Mouse (Mus musculus) cerebellum, adult 9-11 months (tissue): ENCODE data around the gene Lce1i.
"Not testable (repeated sequence)": the region's sequence is repeated elsewhere in the genome, so short reads cannot be mapped to it uniquely, and the experiment has no call there.

Source experiments
- DNase-seq: peaks from one replicate; pipeline ENCODE4 v3.0.0; 2022

Gene Lce1i

DNA sequence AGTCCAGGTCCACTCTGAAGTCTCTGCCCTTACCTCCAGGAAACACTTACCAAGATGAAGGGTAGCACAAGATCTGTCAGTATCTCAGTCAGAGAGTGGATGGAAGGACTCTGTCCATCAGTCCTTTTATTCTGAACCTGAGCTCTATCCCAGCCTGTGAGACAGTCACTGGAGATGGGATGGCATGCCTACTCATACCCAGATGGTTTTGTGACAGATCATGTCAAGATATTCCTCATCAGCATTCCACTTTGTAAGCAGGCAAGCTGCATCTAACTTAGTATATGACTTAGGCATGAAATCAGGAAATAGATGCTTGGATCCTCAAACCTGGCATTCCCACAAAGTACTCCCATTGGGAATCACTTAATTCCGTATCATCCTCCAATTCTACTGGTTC is at the start of gene Lce1i:
Lce1i (minus strand) TSS at position 101 of the 400 bp plus-strand sequence.
- DNase-seq = no peak

DNA sequence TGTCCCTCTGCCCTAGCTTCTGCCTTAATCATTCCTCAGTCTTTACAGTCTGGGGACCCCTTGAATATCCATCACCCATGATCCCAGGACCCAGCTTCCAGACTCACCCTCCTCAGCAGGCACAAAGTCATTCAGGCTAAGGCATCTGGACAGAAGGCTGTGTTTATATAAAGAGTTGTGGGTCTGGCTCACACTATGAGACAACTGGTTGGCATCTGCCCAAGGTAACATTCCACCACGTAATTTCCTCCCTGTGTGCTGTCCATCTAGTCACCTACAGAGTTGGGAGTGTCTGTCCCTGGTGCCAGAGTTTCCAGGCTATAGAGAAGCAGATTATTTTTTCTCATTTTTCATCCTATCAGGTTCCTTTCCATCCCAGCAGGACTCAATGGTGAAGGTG is 48.4 kb upstream of the Lce1i start, which contains the start of gene Kprp:
Kprp (minus strand) TSS at position 140 of the 400 bp plus-strand sequence.
- no peak for DNase-seq

DNA sequence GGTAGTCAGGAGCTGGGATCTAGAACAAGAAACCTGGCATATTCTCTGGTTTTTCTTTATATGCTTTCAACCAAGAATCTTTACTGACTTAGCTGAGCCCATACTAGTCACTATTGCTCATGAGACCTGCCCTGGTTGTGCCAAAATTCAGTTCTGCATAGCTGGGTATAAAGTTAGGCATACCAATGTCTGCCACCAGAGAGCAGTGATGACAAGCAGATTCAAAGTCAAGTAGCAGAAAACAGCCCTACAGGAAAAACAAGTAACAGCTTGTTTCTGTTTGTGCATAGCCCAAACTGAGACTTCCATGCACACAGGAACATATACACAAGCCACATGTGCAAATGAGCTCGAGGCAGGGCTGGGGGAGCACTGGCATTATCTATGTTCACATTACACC is 47.1 kb upstream of the Lce1i start:
- no peak for DNase-seq

DNA sequence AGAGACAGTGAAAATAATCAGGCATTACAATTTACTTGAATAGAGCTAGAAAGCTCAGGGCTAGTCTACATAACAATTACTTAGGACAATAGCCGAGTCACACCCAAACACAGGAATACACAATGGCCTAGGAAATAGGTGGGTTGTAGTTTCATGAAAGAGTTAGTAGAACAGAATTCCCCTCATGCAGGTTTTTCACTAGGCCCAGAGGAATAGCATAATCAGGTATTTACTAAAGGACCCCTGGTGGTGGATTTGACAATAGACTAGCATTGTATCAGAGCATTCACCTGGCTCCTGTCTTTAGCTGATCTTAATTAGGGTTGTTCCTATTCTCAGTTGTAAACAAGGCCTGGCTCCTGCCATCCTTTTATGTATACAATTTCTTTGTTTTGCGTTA is 37.3 kb upstream of the Lce1i start:
- DNase-seq = not testable (repeated sequence)

DNA sequence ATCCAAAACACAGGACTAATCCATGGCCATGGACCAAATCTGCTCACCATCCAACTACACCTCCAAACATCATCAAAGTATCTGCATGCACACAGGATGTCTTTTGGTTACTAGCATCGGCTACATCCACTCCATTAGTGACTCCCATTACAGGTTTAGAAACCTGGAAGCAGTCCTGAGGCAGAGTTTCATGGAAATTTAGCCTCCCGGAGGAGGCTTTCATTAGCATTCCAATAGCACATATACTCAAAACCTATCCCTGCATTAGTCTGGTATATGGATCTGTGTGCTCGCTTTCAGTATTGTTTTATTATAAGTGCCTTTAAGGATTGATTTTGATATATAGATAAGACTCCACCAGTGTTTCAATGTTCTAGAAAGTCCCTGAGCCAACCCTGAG is 36.9 kb upstream of the Lce1i start:
- no peak for DNase-seq

DNA sequence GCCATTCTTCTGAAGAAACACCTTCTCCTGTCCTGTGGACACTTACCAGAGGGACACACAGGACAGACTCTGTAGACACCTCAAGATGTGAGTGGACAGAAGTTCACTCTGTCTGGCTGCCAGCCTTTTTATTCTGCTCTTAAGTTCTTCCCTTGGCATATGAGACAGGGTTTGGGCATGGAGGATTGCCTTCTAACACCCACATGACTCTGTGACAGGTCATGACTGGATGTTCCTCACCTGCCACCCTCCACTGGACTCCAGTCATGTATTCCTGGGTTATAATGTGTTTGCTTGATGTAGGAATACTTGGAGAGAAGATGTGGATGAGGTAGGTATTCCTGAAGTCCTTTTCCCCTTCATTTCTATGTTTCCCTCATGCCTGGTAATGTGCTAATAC is 29.1 kb upstream of the Lce1i start, which contains the start of gene Lce1k:
Lce1k (minus strand) TSS at position 101 of the 400 bp plus-strand sequence.
- DNase-seq = no peak

DNA sequence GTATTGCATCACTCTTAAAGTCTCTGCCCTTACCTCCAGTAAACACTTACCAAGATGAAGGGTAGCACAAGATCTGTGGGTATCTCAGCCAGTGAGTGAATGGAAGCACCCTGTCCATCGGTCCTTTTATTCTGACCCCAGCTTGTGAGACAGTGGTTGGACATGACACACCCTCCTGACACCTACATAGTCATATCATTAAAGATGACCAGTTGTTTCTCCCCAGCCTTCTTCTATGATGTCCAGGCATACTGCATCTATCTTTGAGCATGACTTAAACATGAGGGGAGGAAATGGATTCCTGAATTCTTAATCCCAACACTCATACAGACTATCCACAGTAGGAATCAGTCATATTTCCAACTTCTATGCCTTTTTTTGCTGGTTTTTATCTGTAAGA is 11.7 kb upstream of the Lce1i start, which contains the start of gene Lce1j:
Lce1j (minus strand) TSS at position 101 of the 400 bp plus-strand sequence.
- DNase-seq = no peak

DNA sequence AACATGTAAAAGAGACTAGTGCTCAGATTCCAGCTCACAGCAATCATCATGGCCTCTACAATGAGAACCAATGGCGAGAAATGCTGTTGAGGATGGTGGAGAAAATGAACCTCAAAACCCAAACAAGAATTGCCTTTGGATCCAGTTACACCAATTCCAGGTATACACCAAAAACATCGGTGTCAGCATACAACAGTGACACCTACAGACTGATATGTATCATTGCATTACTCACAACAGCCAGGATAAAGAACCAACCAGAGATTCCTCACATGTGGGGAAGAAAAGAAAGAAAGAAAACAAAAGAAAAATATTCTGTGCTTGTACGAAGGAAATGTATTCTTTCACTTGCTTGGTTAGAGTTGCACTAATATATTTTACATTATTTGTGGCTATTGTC is 7.1 kb downstream of the Lce1i start:
- no peak for DNase-seq

DNA sequence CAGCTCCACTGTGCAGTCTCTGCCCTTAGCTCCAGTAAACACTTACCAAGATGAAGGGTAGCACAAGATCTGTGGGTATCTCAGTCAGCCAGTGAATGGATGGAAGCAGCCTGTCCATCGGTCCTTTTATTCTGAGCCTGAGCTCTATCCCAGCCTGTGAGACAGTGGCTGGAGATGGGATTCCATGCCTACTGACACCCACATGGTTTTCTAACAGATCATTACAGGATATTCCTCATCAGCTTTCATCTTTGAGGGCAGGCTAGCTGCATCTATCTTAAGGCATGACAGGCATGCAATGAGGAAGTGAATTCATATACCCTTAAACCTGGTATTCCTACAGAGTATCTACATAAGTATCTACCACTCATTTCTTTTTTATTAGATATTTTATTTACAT is 13.7 kb downstream of the Lce1i start, which contains the start of gene Lce1h:
Lce1h (minus strand) TSS at position 101 of the 400 bp plus-strand sequence.
- no peak for DNase-seq

DNA sequence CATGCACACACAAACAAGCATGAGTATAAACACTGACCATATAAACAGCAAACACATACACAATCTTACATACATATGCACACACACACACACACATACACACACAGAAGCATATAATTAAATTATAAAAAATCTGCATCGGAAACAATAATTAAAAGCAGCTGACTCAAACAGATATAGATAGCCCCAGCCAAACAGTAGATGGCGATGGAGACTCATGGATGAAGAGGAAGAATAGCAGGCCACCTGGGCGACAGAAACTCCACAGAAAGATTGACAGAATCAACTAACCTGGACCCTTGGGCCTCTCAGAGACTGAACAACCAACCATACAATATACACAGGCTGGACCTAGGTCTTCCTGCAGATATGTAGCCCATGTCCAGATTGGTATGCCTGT is 25.5 kb downstream of the Lce1i start:
- DNase-seq = no peak

DNA sequence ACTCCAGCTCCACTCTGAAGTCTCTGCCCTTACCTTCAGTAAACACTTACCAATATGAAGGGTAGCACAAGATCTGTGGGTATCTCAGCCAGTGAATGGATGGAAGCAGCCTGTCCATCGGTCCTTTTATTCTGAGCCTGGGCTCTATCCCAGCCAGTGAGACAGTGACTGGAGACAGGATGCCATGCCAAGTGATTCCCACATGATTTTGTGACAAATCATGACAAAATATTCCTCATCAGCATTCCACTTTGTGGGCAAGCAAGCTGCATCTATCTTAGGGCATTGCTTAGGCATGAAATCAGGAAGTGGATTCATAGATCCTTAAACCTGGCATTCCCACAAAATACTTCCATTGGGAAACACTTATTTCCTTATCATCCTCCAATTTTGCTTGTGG is 26.5 kb downstream of the Lce1i start, which contains the start of gene Lce1g:
Lce1g (minus strand) TSS at position 101 of the 400 bp plus-strand sequence.
- DNase-seq = no peak

DNA sequence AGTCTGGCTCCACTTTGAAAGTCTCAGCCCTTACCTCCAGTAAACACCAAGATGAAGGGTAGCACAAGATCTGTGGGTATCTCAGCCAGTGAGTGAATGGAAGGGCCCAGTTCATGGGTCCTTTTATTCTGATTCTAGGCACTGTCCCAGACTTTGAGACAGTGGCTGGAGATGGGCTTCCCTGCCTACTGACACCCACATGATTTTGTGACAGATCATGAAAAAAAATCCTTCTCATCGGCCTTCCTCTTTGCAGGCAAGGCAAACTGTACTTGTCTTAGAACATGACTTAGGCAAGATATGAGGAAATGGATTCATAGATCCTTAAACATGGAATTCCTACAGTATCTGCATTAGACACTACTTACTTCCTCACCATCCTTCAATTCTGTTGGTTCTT is 39.7 kb downstream of the Lce1i start, which contains the start of gene Gm38119:
Gm38119 (minus strand) TSS at position 101 of the 400 bp plus-strand sequence.
- no peak for DNase-seq
